Mouse (Mus musculus) olfactory bulb, adult 2 months (tissue): ENCODE results near the gene Gls.

Experiments used
- CTCF ChIP-seq: fragments of 200-500 bp; IDR thresholded peaks from 2 replicates; pipeline ENCODE4 v1.5.1; 2012; ENCODE audit warnings: low read depth, mild to moderate bottlenecking, low read length, moderate library complexity; ENCODE audit not compliant: insufficient read depth
- POLR2A ChIP-seq: fragments of 200-500 bp; IDR thresholded peaks from 2 replicates; pipeline ENCODE4 v1.6.1; 2012; ENCODE audit warnings: mild to moderate bottlenecking, low read depth, low read length, moderate library complexity; ENCODE audit not compliant: insufficient read depth

- TF ChIP-seq POLR2A (no peak), CTCF (no peak)
Observed at GRCm38 (mm10) chr1:52175321-52175720, 57.7 kb downstream of the Gls start.
